Comparison of ENCODE assay signal across 24 mouse cellular contexts in genomic region chr11:115110271-115110670, GRCm38 (mm10). TPM values are rescaled to one million over a fixed set of nuclear protein-coding genes. Genes with fewer than 3 reads are reported as not detected.
A peak's percentile ranks its signal among the peaks of the same experiment; 100 is the strongest.
DNase-seq lines count a peak whose midpoint lies in the region; ATAC-seq and TF ChIP-seq lines count a peak whose summit lies in the region.
"Had no signal": no experiment of that assay in that cellular context is flagged by ENCODE, and none has a peak within 500 bp of the region (broad histone marks: within the 10 kb centered on the region; RNA-seq: fewer than 3 reads in every experiment).

No protein-coding gene starts in this region.

- H3K4me1 ChIP-seq in lung, postnatal 0 days (ENCODE audit: insufficient read depth, low read depth, low read length), result no peaks in the 10 kb centered on the region
- H3K4me1 ChIP-seq in bone marrow, adult 2 months (ENCODE audit: control insufficient read depth, insufficient read depth, low read length), result peaks cover 3% of the 10 kb centered on the region; the same call in 1 of the 2 replicates

- H3K4me2 ChIP-seq in lung, postnatal 0 days (replicated peaks; ENCODE audit: low read depth, low read length), result no peak overlapping the region
- H3K4me2 ChIP-seq: embryonic facial prominence, embryonic 12.5 days; forebrain, embryonic 13.5 days; forebrain, embryonic 15.5 days had no signal

- TF ChIP-seq EP300 in lung, postnatal 0 days (IDR thresholded peaks at IDR 0.05), result no peak

- H3K27ac ChIP-seq in lung, postnatal 0 days (ENCODE audit: low read length), result no peak overlapping the region
- peak overlapping the region; percentile 46 for H3K27ac ChIP-seq in bone marrow, adult 2 months (ENCODE audit: control insufficient read depth, insufficient read depth, low read depth, low read length, poor library complexity)
- H3K27ac ChIP-seq: embryonic facial prominence, embryonic 10.5 days; embryonic facial prominence, embryonic 12.5 days; forebrain, embryonic 13.5 days; forebrain, embryonic 15.5 days had no signal

- no peaks in the 10 kb centered on the region for H3K9me3 ChIP-seq in lung, postnatal 0 days (ENCODE audit: low read length)
- H3K9me3 ChIP-seq: embryonic facial prominence, embryonic 10.5 days; embryonic facial prominence, embryonic 12.5 days; forebrain, embryonic 13.5 days; forebrain, embryonic 15.5 days had no signal

- no peak overlapping the region for H3K4me3 ChIP-seq in lung, postnatal 0 days (ENCODE audit: low read depth, low read length)
- no peak overlapping the region for H3K4me3 ChIP-seq in bone marrow, adult 2 months (replicated peaks; ENCODE audit: control insufficient read depth, low read depth, low read length)
- H3K4me3 ChIP-seq: embryonic facial prominence, embryonic 10.5 days; embryonic facial prominence, embryonic 12.5 days; forebrain, embryonic 13.5 days; forebrain, embryonic 15.5 days had no signal

- no peak overlapping the region for H3K9ac ChIP-seq in lung, postnatal 0 days (replicated peaks; ENCODE audit: low read depth)
- H3K9ac ChIP-seq: embryonic facial prominence, embryonic 12.5 days; forebrain, embryonic 13.5 days; forebrain, embryonic 15.5 days had no signal

- H3K27me3 ChIP-seq in lung, postnatal 0 days (replicated peaks; ENCODE audit: insufficient read depth, low read length), result no peaks in the 10 kb centered on the region
- H3K27me3 ChIP-seq: CH12.LX; embryonic facial prominence, embryonic 12.5 days; forebrain, embryonic 13.5 days; forebrain, embryonic 15.5 days had no signal

- DNase-seq in lung, postnatal 0 days (ENCODE audit: low spot score), result peak; percentile 23
- DNase-seq in lung, postnatal 10 days, result no peak
- DNase-seq in MN1 (ENCODE audit: low spot score), result no peak
- DNase-seq in gastrocnemius, postnatal 4 days (ENCODE audit: low spot score in 2 of 2), result no peak
- DNase-seq: adrenal gland, adult 2 months; adrenal gland, postnatal 10 days; adrenal gland, postnatal 25 days; B cell, adult 2 months; cerebellum, adult 11-12 months; cerebellum, adult 2 months; cerebellum, adult 9-10 months; cerebellum, postnatal 10 days; cerebellum, postnatal 25 days had no signal

- WGBS in lung, postnatal 0 days, result 55% methylated on average over 5 of the region's 5 CpGs
- WGBS in bone marrow, adult 2 months, result 23% methylated on average over 3 of the region's 5 CpGs

- no peak for TF ChIP-seq POLR2A in bone marrow, adult 2 months (IDR thresholded peaks at IDR 0.05; ENCODE audit: borderline replicate concordance, control insufficient read depth, low read depth, low read length)

- no peak for ATAC-seq in lung, postnatal 0 days
- peak; percentile 81 for ATAC-seq in megakaryocyte, adult 5-6 weeks (ENCODE audit: poor library complexity, severe bottlenecking)
- ATAC-seq in neutrophil, adult 5-6 weeks (ENCODE audit: extremely low read depth, insufficient number of reproducible peaks, low FRiP score, poor library complexity, severe bottlenecking), result peak; percentile 75
- ATAC-seq: CD4-positive, CD25-positive, alpha-beta regulatory T cell, adult 4 months; forebrain, embryonic 13.5 days; forebrain, embryonic 15.5 days had no signal

- H3K36me3 ChIP-seq in lung, postnatal 0 days (ENCODE audit: insufficient read depth, low read length), result no peaks in the 10 kb centered on the region
- H3K36me3 ChIP-seq: embryonic facial prominence, embryonic 10.5 days; embryonic facial prominence, embryonic 12.5 days; forebrain, embryonic 15.5 days; G1E had no signal

- no peak for TF ChIP-seq CTCF in lung, postnatal 0 days (IDR thresholded peaks at IDR 0.05)
- no peak for TF ChIP-seq CTCF in bone marrow, adult 2 months (IDR thresholded peaks at IDR 0.05; ENCODE audit: control insufficient read depth, insufficient read depth, low read length)

RNA-seq across cellular contexts. Expression of gene Rab37, which starts 19.0 kb away (rescaled TPM):
- polyA plus RNA-seq in lung, postnatal 0 days (2015; fragmentation: Nextera tagmentation; extraction: Ambion mirVana), result 0.56 and 0.85 TPM in 2 replicates
- polyA plus RNA-seq in bone marrow, adult 2 months (2011; ENCODE audit: insufficient read depth, insufficient read length, low replicate concordance, missing spikeins), result 5.3 and 11.6 TPM in 2 replicates
- total RNA-seq in megakaryocyte, adult 5-6 weeks (2015), result 4.8 and 6.2 TPM in 2 replicates
- 8.9 and 15.0 TPM in 2 replicates for total RNA-seq in megakaryocyte, adult 5-6 weeks (2017)
- 9.7 and 13.5 TPM in 2 replicates for total RNA-seq in neutrophil, adult 5-6 weeks (2017)
- 1 to 10 TPM; 1.0 to 1.3 TPM for total RNA-seq in gastrocnemius, postnatal 4 days (2021)

RNA-seq across cellular contexts. Expression of gene Cd300lf, which starts 23.5 kb away (rescaled TPM):
- 12.7 and 13.1 TPM in 2 replicates for polyA plus RNA-seq in lung, postnatal 0 days (2015; fragmentation: Nextera tagmentation; extraction: Ambion mirVana)
- polyA plus RNA-seq in bone marrow, adult 2 months (2011; ENCODE audit: insufficient read depth, insufficient read length, low replicate concordance, missing spikeins), result 39.9 and 79.7 TPM in 2 replicates
- 22.9 and 25.7 TPM in 2 replicates for total RNA-seq in megakaryocyte, adult 5-6 weeks (2015)
- 28.1 and 46.6 TPM in 2 replicates for total RNA-seq in megakaryocyte, adult 5-6 weeks (2017)
- 369 and 393 TPM in 2 replicates for total RNA-seq in neutrophil, adult 5-6 weeks (2017)
- total RNA-seq in gastrocnemius, postnatal 4 days (2021), result under 1 TPM; 0.49 TPM
- polyA plus RNA-seq: embryonic facial prominence, embryonic 10.5 days; forebrain, embryonic 11.5 days; forebrain, embryonic 13.5 days; forebrain, embryonic 15.5 days; G1E had no signal

RNA-seq across cellular contexts. Expression of gene Cd300e, which starts 48.3 kb away (rescaled TPM):
- polyA plus RNA-seq in lung, postnatal 0 days (2015; fragmentation: Nextera tagmentation; extraction: Ambion mirVana), result 0.21 and 0.31 TPM in 2 replicates
- polyA plus RNA-seq in bone marrow, adult 2 months (2011; ENCODE audit: insufficient read depth, insufficient read length, low replicate concordance, missing spikeins), result not detected in 2 replicates
- total RNA-seq in megakaryocyte, adult 5-6 weeks (2015), result 1.7 and 2.6 TPM in 2 replicates
- 0.61 and 1.7 TPM in 2 replicates for total RNA-seq in megakaryocyte, adult 5-6 weeks (2017)
- total RNA-seq in neutrophil, adult 5-6 weeks (2017), result 0.98 and 1.6 TPM in 2 replicates
- total RNA-seq in gastrocnemius, postnatal 4 days (2021), result under 1 TPM in 1 of 2 experiments, not detected in 1; 0.29 TPM
- total RNA-seq: CH12.LX, G1E had no signal
- polyA plus RNA-seq: adrenal gland, adult 2 months; embryonic facial prominence, embryonic 10.5 days; forebrain, embryonic 11.5 days; forebrain, embryonic 13.5 days; forebrain, embryonic 15.5 days; G1E had no signal

RNA-seq across cellular contexts. Expression of gene Slc9a3r1, which starts 52.9 kb away (rescaled TPM):
- 56.9 and 71.2 TPM in 2 replicates for polyA plus RNA-seq in lung, postnatal 0 days (2015; fragmentation: Nextera tagmentation; extraction: Ambion mirVana)
- polyA plus RNA-seq in bone marrow, adult 2 months (2011; ENCODE audit: insufficient read depth, insufficient read length, low replicate concordance, missing spikeins), result 21.9 and 51.0 TPM in 2 replicates
- 77.6 and 92.0 TPM in 2 replicates for total RNA-seq in megakaryocyte, adult 5-6 weeks (2015)
- 87.5 and 88.7 TPM in 2 replicates for total RNA-seq in megakaryocyte, adult 5-6 weeks (2017)
- total RNA-seq in neutrophil, adult 5-6 weeks (2017), result 115 and 118 TPM in 2 replicates
- total RNA-seq in gastrocnemius, postnatal 4 days (2021), result 10 to 100 TPM; 10.9 to 12.4 TPM

Comparison
In these comparisons a context has a peak if more than half of its experiments do, and no peak if none do; other contexts are left out.
1. RNA of gene Cd300lf, which starts 23.5 kb away (total RNA-seq): 369 to 393 TPM in neutrophil, adult 5-6 weeks and 22.9 to 46.6 TPM in megakaryocyte, adult 5-6 weeks; 0.49 TPM in gastrocnemius, postnatal 4 days; every median in the first group is over 10 times any median in the second.